Mouse (Mus musculus) heart, adult 9 months (tissue): ENCODE results near the gene Brat1.
A peak's percentile ranks its signal among the peaks of the same experiment; 100 is the strongest.

Experiments used
- DNase-seq, 2 experiments: peaks; one replicate each; pipeline ENCODE4 v3.0.0; 2022; ENCODE audit warnings: low spot score in 2 of 2

Brat1 gene

DNA sequence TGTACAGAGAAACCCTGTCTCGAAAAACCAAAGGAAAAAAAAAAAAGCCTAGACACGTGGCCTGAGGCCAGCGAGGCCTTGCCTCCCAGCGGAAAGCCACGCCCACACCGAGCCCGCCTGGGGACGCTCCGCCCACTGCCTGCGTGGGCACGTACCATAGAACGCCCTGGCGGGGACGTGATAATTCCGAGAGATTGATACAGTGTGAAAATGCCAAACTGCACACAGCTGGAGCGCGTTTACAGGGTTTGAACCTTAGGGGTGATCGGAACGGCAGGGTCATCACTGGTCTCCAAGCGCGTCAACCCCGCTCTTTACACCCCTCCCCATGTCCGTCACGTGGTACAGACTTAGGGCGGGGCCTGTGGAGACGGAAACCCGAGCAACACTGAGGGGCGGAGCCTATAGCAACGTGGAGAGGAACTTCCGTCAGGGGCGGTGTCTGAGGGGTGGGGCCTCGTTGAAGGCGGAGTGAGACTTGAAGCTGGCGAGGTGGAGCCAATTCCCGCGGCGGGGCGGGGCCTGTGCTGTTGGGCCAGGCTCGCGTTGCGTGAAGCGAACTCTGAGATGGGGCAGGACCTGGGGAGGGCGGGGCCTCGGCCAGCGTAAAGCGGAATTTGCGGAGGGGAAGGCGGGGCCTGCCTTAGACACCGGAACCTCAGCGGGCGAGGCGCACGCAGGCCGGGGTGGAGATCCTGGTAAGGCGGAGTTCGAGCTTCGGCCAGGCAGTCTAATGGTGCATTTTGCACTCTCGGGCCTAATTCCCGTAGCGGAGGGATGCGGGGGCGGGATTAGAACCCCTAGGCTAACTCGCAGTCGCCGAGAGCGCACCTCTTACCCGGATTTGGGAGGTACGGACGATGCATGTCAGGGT, at the start of gene Brat1:
Brat1 (plus strand) TSS at position 634 of the 874 bp plus-strand sequence.
- DNase-seq: peak; percentile 100

DNA sequence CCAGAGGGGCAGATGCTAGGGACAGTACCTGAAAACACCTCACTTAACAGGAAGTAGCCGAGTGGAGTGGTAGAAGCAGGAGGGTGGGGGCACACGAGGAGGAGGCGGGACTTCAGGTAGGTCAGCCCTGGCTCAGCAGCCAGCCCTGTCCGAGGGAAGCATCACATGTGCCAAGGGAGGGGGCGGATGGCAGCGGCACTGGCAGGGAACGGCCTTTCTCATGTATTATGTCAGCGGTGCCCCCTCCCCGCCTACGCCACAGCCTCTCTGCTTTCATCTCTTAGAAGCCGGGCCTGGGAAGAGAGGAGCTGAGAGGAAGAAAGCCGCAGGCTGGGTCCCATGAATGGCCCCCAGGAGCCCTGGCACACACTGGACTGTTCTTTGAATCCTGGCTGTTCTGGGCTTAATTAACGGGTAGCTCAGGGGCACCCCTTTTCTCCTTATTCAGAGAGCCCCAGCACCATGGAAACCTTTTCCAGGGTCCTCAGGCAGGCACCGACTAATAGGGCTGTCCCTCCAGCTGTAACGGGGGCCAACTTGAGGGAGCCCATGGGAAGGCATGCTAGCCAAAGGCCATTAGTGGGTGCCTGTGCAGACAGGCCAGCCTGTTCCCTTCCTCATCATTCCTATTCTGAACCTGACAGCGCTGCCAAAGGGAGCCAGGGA, 45.1 kb upstream of the Brat1 start:
- no peak for DNase-seq

DNA sequence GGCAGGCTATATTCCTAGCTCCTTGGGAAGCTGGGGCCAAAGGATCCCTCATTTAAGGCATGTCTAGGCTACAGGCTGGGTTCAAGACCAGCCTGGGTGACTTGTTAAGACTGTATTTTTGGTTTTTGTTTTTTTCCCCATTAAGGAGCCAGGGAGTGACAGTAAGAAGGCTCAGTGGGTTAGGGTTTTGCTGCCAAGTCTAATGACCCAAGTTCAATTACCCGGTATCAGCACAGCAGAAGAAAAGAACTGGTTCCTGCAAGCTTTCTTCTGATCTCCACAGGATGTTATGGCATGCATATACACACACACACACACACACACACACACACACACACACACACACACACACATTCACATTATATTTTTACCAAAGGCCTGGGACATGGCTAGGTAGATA, 44.4 kb upstream of the Brat1 start:
- no peak for DNase-seq

DNA sequence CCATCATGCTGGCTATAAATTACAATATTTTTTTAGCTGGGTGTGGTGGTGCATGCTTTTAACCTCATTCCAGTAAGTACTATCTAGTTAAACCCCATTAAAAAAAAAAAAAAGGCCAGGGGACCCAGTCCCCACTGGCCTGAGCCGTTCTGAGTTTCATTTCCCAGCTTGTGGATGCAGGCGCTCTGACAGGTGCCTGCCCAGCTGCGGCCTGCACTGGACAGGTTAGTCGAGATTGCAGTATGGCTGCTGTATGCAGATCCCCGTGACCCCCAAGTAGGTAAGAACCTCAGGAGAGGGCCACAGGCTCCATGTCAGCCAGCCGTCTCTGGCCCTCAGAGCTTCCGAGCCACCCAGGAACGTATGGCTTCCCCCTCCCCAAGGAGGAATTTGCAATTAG, 43.4 kb upstream of the Brat1 start:
- DNase-seq: no peak

DNA sequence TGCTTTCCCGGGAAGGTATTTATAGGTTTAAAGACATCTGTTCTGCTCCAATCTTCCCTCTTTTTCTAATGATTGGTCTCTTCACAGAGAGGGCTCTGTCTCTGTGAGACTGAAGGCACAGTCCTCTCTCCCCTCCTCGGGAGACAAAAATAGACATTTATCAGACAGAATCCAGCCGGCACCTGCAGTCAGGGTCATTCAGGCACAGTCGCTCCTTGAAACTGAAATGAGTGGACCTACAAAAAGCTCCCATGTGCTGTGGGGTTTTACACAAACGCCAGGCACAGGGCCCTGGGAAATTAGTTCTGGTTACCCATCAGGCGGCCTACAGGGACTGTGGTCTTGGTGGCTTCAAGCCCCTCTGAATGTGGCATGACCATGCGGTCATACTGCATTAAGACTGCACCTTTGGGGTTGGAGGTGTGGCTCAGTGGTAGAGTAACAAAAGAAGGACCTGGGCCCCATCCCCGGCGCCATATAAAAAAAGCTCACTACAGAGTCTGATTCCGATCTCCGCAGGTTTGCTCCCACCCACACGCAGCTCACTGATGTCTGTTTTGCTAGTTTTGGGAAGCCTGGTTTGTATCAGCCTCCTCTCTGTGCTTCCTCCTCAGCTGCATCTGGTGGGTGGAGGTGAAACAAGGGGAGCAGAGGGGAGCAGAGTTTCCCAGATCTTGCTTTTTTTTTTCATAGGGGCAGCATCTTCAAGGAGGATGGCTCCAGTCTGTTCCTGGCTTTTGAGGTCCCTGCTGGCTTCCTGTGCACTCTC, 42.8 kb upstream of the Brat1 start:
- no peak for DNase-seq

DNA sequence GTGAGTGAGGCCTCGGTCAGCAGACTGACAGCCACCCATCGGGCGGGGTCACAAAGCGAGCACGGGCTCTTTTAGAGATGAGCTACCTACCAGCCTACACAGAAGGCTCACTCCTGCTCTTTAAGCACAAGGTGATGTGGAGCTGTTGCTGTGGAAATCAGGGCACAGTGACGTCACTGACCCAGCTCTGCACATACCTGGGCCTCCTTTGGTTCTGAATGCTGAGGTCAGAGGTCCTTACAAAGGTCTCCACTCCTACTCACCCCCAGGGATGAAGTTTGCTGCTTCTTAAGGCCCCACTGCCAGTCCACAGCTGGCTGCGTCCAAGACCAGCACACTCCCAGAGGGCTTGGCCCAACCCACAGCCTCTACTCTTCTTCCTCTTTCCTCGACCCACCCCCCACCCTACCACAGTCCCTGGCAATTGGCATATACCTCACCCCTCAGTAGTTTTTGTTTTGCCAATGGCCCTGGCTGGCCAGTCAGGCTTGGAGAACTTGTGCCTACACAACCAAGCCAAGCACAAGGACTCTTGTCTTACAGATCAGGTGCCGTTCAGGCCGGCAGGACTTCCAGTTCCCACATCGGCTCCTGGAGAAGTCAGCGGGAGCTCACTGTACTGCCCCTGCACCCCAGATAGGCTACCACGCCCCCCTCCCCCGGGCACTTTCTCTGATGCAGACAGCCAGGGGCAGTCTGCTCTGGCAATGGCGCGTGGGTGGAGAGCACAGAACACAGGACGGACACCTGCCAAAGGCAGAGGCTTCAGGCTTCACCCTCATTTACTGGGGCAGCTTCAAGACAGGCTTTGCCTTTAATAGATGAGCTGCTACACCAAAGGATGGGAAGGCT, 41.8 kb upstream of the Brat1 start:
- no peak for DNase-seq

DNA sequence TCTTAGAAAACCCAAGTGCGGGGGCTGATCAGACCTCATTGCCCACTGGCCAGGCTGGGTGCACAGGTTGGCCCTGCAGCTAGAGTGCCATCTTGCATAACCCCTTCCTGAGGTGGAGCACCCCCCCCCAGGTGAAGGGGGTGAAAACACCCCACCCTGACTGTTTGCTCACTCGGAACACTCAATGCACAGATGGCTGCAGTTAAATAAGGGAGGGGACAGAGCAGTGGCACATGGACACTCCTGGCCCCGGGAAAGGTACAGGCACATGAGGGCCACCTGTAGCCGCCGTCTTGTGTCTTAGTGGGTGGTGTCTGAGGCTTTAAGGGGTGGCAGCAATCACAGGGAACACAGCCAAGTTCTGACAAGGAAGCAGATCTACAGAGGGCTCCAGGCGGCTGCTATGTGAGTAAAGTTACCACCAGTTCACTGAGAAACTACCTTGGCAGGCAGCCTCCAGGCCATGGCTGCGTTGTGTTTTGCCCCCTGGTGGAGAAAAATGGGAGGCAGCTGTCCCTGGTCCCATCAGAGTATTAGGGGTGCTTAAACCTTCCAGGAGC, 41.1 kb upstream of the Brat1 start:
- DNase-seq: peak in 1 of 2 experiments; percentile 61

DNA sequence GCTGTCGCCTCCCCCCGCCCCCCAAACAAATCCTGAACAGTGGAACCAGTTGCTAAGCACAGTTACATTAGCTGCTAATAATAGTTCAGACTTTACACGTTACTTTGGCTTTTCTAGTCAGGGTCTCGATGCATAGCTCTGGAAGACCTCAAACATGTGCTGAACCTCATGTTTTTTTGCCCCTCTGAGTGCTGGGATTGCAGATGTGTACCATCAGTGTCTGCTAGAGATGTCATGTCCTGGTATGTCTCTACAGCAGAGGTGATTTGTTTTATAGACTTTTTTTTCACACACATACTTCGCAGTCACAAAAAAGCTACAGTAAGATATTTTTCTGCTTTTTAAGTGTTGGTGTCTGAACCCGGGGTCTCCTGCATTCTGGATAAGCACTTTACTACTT, 32.7 kb upstream of the Brat1 start:
- DNase-seq: no peak

DNA sequence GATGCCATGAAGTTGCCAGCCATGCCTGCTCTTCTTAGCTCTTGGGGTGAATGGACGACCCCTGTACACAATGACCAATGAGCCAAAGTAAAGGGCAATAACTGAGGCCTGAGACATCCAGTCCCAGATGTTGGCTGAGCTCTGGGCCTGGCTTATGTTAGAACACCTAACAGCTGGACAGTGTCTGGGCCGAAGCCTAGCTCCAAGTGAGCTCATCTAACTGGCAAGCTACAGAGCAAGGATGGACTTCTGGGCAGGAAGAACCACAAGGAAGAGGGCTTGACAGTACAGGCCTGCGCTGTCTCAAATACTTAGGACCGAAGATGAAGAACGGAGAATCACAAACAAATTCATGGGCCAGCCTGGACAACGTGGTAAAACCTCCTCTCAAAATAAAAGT, 32.2 kb upstream of the Brat1 start:
- DNase-seq: peak; percentile 47 to 60

DNA sequence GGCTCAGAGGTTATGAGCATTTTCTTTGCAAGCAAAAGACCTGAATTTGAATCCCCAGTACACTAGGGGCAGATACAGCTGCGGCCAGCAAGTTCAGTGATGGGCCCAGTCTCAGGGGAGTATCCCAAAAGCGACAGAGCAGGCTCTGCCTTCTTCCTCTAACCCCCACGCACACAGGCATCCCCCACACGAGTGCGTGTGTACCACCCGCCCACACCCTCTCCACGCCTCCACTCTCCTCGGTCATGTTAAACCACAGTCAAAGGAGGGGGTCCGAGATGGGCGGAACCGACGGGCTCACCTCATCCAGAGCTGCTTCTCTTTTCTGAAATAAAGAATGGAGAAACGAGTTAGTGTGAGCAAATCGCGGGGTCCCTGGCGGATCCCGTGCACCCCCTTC, 30.8 kb upstream of the Brat1 start:
- DNase-seq: no peak

DNA sequence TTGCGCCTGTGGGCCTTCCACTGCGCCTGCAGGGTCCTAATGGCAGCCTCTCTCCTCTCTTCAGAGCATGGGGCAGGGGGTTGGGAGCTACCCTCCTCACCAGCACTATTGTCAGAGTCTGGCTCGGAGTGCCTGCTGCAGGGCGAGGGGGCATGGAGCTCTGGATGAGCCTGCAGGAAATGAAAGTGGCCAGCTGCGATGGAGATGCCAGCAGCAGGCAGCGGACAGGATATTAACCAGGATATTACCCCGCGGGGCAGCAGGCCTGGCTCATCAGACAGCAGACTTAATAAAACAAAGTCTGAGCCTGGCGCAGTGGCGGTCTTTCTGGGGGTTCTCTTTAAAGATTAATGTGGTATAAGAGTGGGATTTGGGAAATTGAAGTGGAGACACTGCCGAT, 29.7 kb upstream of the Brat1 start:
- no peak for DNase-seq

DNA sequence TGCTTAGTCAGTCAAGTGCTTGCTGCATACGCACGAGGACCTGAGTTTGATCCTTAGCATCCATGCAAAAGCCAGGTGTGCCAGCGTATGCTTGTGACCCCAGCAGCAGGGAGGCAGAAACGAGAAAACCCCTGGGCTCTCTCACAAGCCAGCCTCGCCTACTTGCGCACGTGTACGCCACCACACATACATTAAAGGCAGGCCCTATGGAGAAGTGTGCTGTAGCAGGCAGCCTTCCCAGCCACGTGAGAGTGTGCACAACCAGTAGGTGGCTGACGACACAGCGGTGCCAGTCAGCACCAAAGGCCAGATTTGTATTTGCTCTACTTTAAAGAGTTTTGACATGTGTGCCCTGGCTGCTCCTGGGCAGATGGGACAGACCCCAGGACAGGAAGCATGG, 29.2 kb upstream of the Brat1 start:
- DNase-seq: no peak

DNA sequence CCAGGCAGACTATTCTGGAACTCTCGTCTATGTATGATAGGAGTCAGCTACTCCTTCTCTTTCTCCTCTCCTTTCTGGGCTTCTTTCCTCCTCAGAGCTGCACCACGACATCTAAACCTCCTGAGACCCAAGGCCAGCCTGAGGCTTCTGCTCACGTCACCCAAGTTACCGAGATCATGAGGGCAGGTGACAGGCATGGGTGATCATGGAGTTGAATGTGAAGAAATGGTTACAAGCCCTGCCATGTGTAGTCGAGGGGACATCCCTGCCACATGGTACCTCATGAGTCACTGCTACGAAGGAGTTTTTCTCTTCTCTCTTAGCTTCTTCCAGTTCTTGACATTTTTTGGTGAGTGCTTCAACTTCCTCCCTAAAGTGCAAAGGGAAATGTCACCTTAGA, 27.7 kb upstream of the Brat1 start:
- no peak for DNase-seq

DNA sequence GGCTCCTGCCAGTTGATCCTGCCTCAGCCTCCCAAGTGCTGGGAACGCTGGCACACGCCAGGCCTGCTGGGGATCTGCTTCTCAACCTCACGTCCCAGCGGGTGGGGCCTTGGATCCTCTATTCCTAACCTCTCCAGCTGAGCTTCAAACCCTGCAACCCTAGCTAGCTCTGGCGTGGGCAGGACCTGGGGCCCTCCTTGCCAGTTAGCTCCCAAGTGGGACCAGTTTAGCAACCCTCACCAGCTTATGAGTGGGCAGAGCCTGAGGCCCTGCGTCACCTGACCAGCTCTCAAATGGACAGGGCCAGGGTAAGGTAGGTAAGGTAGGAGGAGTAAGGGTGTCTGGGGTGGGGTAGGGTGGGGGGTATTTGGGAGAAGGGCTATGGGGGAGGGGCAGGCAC, 24.8 kb upstream of the Brat1 start:
- DNase-seq: no peak

DNA sequence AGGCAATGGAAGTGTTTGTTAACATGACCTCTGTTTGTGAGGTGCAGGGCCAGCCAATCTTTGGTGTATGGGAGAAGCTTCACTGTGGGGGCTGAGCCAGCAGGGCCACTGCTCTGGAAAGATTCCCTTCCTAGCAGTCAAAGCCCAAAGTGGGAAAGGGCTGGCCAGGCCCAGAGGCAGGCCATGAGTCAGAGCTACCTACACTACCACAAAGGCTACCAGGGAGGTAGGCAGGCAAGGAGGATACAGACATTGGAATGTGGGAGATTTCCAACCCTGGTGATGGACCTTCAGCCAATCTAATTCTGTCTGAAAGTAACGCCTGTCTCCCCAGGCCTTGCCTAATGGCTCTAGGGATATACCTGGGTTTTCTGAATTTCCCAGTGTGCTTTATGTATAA, 23.9 kb upstream of the Brat1 start:
- no peak for DNase-seq

DNA sequence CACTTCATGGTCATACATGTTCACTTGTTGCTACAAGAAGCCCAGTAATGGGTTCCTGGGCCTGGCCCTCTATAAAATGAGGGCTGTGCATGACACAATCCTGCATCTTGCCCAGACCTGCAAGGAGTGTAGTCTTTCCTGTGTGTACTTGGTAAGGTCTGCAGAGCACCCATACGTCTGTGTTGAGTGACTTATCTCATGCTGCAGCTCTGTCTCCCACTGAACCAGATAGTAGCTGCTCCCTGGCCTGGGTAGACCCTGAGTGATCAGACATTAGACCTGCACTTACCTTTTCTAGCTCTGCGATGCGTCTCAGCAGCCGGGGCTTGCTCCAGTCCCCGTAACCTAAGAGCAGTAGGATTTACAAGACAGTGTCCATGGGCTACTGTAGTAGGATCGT, 22.7 kb upstream of the Brat1 start:
- no peak for DNase-seq

DNA sequence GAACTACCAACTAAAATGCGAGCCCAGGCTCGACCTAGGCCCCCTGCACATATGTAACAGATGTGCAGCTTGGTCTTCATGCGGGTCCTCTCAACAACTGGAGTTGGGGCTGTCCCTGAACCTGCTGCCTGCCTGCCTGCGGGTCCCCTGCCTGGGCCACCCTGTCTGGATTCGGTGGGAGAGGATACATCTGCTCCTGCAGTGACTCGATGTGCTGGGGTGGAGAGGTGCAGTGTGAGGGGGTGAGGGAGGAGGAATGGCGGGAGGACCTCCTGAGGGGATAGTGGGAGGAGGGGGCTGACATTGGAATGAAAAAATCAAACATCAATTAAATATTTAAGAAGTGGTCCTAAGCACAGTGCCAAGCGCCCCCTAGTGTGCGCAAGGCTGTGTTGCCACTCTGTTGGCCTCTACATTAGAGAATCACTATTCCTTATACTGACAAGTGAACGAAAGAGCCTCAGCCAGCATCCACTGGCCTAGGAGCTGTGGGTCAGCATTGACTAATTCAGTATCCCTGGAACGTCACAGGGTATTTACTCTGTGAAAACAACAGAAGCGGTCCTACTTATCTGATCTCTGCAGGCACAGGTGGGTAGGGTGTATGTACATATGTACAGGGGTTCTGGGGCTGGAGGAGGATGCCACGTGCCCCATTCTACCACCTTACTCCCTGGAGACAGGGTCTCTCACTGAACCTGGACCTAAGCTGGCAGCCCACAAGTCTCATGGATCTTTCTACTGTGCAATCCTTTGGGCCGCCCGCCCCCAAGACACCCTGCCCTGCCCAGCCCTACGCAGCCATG, 20.3 kb upstream of the Brat1 start:
- no peak for DNase-seq

DNA sequence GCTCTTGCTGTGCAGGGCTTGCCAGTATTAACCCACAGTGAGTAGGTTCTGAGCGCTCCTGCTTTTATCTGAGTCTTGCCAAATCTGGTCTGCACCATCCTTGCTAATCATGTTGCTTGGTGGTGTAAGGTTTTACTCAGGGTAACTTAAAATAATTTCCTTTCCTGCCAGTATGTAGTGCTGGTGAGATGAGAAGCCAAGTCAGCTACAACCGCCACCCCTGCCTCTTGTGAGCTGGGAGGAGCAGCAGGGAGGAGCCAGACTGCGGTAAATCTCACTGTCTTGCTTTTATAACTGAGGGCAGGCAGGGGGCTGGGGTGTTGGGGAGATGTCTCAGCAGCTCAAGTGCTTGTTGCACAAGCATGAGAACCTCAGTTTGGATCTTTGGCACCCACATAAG, 16.4 kb upstream of the Brat1 start:
- DNase-seq: no peak

DNA sequence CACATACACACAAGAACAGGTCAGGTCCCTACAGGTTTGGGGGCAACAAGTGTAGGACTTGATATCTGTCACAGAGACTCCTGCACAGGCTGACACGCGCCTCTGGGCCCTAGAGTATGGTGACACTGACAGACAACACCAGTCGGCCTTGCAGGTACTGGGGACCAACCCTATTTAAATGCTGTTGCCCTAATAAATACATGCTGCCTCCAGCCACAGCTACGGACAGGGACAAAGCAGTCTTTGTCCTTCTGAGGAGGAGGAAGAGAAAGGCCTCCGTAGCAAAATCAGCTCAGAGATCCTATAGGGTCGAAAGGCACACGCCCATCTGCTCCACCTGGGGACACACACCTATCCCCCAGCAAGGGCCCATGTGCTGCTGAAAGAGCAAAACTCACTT, 8.8 kb upstream of the Brat1 start:
- no peak for DNase-seq

DNA sequence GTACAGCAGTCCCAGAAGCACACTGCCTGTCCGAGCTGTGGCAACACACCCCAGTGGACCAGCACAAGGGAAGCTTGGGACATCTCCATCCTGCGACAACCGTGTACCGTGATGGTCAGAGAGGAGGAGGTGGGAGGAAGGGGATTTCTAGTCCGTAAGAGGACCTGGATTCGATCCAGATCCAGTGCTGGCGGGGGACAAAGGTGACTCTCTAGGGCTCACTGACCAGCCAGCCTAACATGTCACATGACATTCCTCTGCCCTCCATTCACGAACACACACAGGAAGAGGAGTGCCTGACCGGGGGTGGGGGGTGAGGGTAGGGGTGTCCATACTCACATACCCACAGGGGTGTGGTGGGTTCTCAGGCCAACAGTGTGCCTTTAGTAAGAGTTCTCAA, 5.0 kb upstream of the Brat1 start:
- DNase-seq: no peak

DNA sequence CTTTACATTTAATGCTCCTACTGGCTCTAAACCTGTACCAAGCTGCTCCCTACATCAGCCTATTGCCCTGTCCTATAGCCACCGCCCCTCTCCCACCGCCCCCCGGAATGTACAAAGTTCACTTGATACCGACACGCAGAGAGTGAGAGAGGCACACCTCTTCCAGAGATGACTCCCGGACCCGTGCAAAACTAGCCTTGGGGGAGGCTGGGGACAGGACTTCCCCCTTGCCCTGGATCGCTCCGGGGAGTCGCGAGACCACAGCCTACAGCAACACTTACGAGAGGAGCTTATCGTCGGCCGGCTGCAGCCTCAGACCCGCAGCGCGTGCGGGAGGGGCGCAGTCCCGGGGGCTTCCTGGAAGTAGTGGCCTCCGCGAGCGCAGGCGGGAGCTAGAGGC, 3.1 kb upstream of the Brat1 start:
- peak in 1 of 2 experiments; percentile 13 for DNase-seq
